Mouse (Mus musculus) CD4-positive helper T cell, adult 2 months (primary cell): ENCODE results near the gene Tcfl5.

ENCODE experiments used
- DNase-seq: peaks from one replicate; pipeline ENCODE4 v3.0.0-alpha.2; 2012; ENCODE audit warnings: low read depth, missing footprints, low spot score

Gene Tcfl5

GRCm38 (mm10) chr2:180598157-180598705, 44.3 kb downstream of the Tcfl5 start:
- DNase-seq = no peak

- DNase-seq = no peak
Observed at GRCm38 (mm10) chr2:180597490-180597889, 45.0 kb downstream of the Tcfl5 start, which contains the start of gene Col9a3. Gene Col9a3, plus strand, starts transcription at chr2:180597790.

DNA sequence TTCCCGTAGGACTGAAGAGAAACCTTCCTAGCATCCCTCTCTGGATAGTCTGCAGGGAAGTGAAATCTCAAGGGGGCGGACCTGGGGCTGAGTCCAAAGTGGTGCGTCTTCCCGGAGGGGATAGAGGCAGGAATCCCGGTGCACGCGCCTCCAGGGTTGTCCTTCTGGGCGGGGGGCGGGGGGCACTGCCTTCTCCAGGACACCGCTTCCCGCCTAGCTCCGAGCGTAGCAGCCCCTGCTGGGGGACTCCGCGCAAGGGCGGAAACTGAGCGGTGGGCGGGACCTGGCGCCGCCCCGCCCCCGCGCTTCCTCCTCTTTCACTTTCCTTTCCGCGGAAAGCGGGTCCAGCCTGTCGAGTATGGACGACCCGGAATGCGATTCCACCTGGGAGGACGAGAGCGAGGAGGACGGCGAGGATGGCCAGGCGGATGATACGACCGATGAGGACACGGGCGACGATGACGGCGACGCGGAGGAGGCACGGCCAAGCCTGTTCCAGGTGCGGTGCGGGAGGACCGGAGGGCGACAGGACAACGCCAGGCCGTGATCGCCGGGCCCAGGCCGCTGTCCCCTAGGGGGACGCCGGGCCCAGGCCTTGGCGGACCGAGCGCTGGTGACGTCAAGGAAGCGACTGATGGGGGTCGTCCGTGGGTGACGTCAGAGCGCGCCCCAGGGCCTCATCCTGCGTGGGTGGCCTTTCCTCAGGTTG, 53.2 kb downstream of the Tcfl5 start, which contains the start of gene Ogfr:
TSS of gene Ogfr (plus strand) at position 123 of the 709 bp plus-strand sequence.
- DNase-seq = peak; percentile 93

DNA sequence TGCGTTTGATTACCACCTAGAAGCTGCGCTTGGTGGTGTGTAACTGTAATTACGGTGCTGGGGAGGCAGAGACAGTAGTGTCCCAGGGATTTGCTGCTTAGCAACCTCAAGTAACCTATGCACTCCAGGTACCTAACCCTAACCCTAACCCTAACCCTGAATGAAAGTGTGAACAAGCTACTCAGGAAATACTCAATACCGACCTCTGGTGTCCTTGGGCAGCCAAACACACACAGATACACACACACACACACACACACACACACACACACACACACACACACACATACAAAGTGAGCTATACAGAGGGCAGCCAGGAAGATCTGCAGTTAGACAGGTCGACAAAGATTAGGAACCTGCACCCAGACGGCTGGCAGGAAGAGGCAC, 53.8 kb downstream of the Tcfl5 start:
- DNase-seq = no peak

DNA sequence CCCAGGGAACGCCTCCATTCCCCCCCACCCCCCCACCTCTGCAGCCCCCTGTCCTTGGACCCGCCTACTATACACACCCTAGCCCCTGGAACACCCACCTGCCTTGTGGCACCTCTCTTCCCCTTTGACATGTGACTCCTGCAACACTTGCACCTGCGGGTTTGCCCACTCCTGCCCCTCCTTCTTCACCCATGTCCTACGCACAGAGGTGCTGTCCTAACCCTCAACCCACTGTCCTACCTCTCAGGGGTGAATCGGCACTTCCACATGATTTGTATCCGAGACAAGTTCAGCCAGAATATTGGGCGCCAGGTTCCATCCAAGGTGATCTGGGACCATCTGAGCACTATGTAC, 59.4 kb downstream of the Tcfl5 start:
- DNase-seq = peak; percentile 55

DNA sequence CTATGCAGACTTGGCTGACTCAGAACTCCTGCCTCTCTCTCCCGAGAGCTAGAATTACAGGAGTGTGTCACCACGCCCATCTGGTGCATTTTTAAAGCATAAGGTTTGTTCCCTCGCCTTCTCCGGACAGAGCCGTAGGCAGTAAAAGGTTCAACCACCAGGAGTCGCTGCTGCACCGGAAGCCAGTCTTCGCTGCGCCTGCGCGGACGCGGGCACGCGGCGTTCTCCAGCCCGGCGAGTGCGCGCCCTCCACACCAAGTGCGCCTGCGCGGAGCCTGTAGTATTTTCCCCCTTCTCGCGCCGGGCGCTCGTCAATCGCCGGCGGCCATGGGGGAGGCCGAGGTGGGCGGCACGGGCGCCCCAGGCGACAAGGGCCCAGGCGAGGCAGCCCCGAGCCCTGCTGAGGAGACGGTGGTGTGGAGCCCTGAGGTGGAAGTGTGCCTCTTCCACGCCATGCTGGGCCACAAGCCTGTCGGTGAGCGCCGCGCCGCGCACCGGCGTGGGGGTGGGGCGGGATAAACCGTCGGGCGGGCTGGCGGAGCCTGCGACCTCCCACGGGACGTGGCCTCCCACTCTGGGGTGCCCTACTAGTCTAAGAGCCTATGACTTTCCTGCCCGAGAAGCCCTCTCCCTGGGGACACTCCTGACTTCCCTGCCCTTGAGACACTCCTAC, 59.9 kb downstream of the Tcfl5 start:
- DNase-seq = peak; percentile 95

GRCm38 (mm10) chr2:180581002-180581401, 61.5 kb downstream of the Tcfl5 start, which contains the start of gene Mrgbp:
Gene Mrgbp, plus strand, starts transcription at chr2:180581304.
- no peak for DNase-seq

DNA sequence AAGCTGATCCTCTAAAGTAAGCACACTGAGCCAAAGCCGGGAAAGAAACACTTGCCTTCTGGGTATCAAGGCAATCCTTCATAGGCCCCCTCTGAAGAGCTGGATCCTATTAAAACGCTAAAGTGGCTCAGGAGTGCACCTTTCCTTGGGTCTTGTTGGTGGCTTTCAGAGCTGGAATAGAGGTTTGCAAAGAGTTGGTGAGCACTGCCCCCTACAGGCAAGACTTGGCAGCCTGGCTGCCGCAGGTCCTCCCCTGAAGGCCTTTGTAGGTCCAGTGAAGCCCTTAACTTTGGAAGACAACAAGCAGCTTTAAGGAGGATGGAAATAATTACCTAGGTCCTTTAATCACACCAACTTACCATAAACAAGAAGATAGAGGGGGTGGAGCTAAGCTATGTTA, 63.8 kb downstream of the Tcfl5 start:
- DNase-seq = peak; percentile 74

GRCm38 (mm10) chr2:180576482-180576881, 66.0 kb downstream of the Tcfl5 start:
- DNase-seq = no peak
